Mouse (Mus musculus) c-Kit-positive CD71-positive TER-119-negative erythroid progenitor cells, embryonic 14.5 days (primary cell): Measurements from ENCODE around the gene Ccdc169.
A peak's percentile ranks its signal among the peaks of the same experiment; 100 is the strongest.

Experiments
- DNase-seq: peaks from one replicate; pipeline ENCODE4 v3.0.0-alpha.2; 2013; ENCODE audit warnings: low read depth

Ccdc169 gene

GRCm38 (mm10) chr3:55122336-55122870 is 14.7 kb upstream of the Ccdc169 start:
- DNase-seq, result no peak

GRCm38 (mm10) chr3:55123064-55123463 is 14.1 kb upstream of the Ccdc169 start:
- DNase-seq, result no peak

GRCm38 (mm10) chr3:55129181-55129692 is 7.9 kb upstream of the Ccdc169 start:
- DNase-seq, result no peak

- no peak for DNase-seq
Measured at GRCm38 (mm10) chr3:55131576-55132233, 5.4 kb upstream of the Ccdc169 start.

GRCm38 (mm10) chr3:55139837-55140236 is 2.7 kb downstream of the Ccdc169 start:
- no peak for DNase-seq

GRCm38 (mm10) chr3:55141401-55141800 is 4.3 kb downstream of the Ccdc169 start:
- no peak for DNase-seq

GRCm38 (mm10) chr3:55144916-55145315 is 7.8 kb downstream of the Ccdc169 start:
- DNase-seq, result no peak

GRCm38 (mm10) chr3:55146441-55146840 is 9.3 kb downstream of the Ccdc169 start:
- DNase-seq, result no peak

GRCm38 (mm10) chr3:55147156-55147555 is 10.0 kb downstream of the Ccdc169 start:
- no peak for DNase-seq

- no peak for DNase-seq
Measured at GRCm38 (mm10) chr3:55148091-55148490, 11.0 kb downstream of the Ccdc169 start.

GRCm38 (mm10) chr3:55151656-55152433 is 14.7 kb downstream of the Ccdc169 start:
- DNase-seq, result peak; percentile 6

GRCm38 (mm10) chr3:55152673-55153334 is 15.7 kb downstream of the Ccdc169 start:
- DNase-seq, result peak; percentile 14

GRCm38 (mm10) chr3:55154163-55154562 is 17.0 kb downstream of the Ccdc169 start:
- DNase-seq, result no peak

GRCm38 (mm10) chr3:55157413-55157812 is 20.3 kb downstream of the Ccdc169 start:
- no peak for DNase-seq

- DNase-seq, result no peak
Measured at GRCm38 (mm10) chr3:55161144-55161543, 24.0 kb downstream of the Ccdc169 start.

- no peak for DNase-seq
Measured at GRCm38 (mm10) chr3:55163510-55163909, 26.4 kb downstream of the Ccdc169 start.

GRCm38 (mm10) chr3:55172478-55172877 is 35.3 kb downstream of the Ccdc169 start:
- DNase-seq, result no peak

GRCm38 (mm10) chr3:55177271-55177670 is 40.1 kb downstream of the Ccdc169 start:
- DNase-seq, result no peak

GRCm38 (mm10) chr3:55181766-55182165 is 44.6 kb downstream of the Ccdc169 start, which contains the start of gene Sohlh2:
Gene Sohlh2 (plus strand): TSS chr3:55182028.
- DNase-seq, result no peak

- no peak for DNase-seq
Measured at GRCm38 (mm10) chr3:55191668-55192067, 54.5 kb downstream of the Ccdc169 start.

- DNase-seq, result no peak
Measured at GRCm38 (mm10) chr3:55193351-55193750, 56.2 kb downstream of the Ccdc169 start.

- no peak for DNase-seq
Measured at GRCm38 (mm10) chr3:55194792-55195191, 57.7 kb downstream of the Ccdc169 start.
